Mouse (Mus musculus) adrenal gland, postnatal 0 days (tissue): ENCODE data around the gene Glmp. TPM values are rescaled to one million over a fixed set of nuclear protein-coding genes. Genes with fewer than 3 reads are reported as not detected.

Source experiments
- polyA plus RNA-seq: library from polyadenylated mRNA; unstranded; fragments of >200 nt; fragmentation: Nextera tagmentation; extraction: Ambion mirVana; gene quantifications from 2 replicates; pipeline ENCODE4 v1.2.1, GENCODE M21; 2015

Glmp gene
- polyA plus RNA-seq: 174 and 296 TPM in 2 replicates

DNA sequence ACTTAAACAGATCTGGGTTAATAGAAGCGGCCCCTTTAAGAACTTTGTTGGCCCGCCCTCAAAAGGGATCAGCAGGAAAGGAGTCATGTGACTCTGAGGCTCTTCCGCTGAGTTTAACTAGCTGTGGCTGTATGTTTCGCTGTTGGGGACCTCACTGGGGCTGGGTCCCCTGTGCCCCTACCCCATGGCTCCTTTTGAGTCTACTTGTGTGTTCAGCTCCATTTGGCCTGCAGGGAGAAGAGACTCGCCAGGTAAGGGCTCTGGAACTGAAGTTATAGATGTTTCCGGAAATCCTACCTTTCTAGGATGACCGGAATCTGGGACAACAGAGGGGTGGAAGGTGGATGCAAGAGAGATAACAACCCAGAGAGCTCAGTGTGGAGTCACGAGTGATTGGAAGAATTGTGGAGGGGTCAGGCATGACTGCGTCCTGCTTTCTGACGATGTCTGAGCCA lies at the start of gene Glmp:
Gene Glmp, plus strand, starts transcription at position 73 of the 455 bp plus-strand sequence.

GRCm38 (mm10) chr3:88287110-88287509 lies 37.7 kb upstream of the Glmp start, which contains the start of gene Gm38392:
Gene Gm38392 (minus strand): TSS chr3:88287210.

DNA sequence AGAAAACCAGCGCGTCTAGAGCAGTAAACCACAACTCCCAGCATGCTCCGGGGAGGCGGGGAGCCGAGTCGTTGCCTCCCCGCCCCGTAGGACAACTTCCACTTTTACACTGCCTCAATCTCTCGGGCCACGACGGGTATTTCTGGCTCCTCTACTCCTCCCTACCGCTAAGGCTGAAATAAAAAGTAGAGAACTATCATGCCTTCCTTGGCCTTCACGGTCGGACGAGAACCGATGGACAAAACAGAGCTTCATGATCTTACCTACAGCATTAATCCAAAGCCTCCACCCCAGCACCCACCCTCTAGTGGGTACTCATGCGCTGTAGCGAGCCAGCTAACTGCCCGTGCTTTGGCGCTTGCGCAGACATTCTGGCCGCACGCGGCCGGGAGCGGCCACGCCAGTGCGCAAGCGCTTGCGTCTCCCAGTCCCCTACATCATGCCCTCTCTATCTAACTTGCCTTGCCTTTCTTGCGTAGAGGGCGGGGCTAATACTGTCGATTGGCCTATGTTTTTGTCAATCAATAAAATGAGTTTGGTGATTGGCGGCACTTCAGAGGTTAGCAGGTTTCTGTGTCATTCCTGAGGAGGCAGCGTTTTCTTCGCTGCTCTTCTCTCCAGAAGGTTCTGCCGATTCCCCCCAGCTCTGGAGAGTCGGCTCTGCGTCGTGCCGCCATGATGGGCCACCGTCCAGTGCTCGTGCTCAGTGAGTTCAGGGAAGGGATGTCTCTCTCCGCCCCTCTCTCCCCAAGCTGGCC lies 28.1 kb upstream of the Glmp start, which contains the start of the genes Tsacc and Cct3:
Gene Tsacc, minus strand, starts transcription at position 439 of the 758 bp plus-strand sequence.
Gene Cct3, plus strand, starts transcription at position 556 of the 758 bp plus-strand sequence.

DNA sequence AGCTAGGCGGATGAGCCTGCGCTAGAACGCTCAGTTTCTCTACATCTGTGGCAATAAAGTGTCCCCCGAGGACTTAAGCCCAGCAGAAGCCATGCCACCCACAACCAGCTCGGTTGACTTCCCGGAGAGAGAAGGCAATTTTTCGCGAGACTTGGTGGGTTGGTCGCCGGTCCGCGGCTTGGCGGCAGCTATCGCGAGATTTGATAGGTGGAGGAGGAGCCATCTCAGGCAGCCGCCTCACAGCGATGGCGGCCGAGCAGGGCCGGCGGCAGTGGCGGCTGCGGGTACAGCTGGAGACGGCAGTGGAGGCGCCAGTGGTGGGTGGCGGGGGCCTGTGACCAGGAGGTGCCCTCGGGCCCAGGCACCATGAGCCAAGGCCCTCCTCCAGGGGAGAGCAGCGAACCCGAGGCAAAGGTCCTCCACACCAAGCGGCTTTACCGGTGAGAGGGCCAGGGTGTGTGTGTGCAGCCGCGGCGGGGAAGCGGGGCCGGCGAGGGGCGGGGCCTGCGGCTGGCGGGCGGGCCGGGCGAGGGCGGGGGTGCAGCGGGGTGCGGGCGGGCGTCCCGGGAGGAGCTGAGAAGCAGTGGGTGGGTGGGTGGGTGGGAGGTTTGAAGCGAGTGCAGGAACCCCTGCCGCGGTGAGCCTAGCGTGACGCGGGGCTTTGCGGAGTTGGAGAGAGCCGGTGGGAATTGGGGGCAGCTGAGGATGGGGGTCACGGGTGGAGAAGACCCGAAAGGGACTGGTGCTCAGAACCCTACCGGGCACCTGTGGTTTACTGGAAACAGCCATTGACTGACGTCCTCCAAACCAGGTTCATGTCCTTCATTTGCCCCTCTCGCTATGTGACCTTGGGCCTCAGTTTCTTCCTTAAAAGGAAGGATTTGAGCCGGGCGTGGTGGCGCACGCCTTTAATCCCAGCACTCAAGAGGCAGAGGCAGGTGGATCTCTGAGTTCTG lies 11.5 kb downstream of the Glmp start, which contains the start of the genes Tmem79 and Smg5:
Gene Tmem79, minus strand, starts transcription at position 91 of the 956 bp plus-strand sequence.
Gene Smg5, plus strand, starts transcription at position 203 of the 956 bp plus-strand sequence.

DNA sequence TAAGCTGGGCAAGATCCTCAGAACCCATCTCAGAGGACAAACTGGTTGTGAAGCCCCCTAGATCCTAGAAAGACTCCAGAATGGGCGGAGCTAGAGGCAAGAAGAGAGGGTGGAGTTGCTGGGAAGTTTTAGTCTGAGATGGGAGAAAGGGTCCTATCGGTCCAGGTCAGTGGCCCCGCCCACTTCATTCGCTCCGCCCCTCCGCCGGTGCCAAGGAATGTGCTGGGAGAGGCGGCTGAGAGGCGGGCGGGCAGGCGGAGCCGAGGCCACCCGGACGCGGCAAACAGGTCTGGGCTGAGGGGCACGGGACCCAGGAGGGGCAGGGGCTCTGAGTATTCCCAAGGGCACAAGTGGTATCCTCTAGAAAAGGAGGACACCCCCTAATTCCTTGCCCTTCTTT lies 39.5 kb downstream of the Glmp start, which contains the start of gene Paqr6:
Gene Paqr6, plus strand, starts transcription at position 248 of the 400 bp plus-strand sequence.

GRCm38 (mm10) chr3:88372643-88373042 lies 47.8 kb downstream of the Glmp start, which contains the start of gene Bglap3:
Gene Bglap3 (minus strand): TSS chr3:88372743.

GRCm38 (mm10) chr3:88378599-88378998 lies 53.8 kb downstream of the Glmp start, which contains the start of gene Bglap2:
Gene Bglap2 (minus strand): TSS chr3:88378699.

Other genes with a start within 250 kb of the Glmp start
- not detected in 2 replicates for gene Ttc24, start 246.7 kb upstream of the Glmp start, polyA plus RNA-seq
- 3.7 and 3.8 TPM in 2 replicates for gene Iqgap3, start 243.1 kb upstream of the Glmp start, polyA plus RNA-seq
- 16.6 and 22.4 TPM in 2 replicates for gene Mef2d, start 182.7 kb upstream of the Glmp start, polyA plus RNA-seq
- gene Rhbg, start 70.3 kb upstream of the Glmp start, polyA plus RNA-seq: 0.44 and 0.46 TPM in 2 replicates
- 0.19 and 0.44 TPM in 2 replicates for gene Gm38392, start 37.8 kb upstream of the Glmp start, polyA plus RNA-seq
- gene Tsacc, start 28.0 kb upstream of the Glmp start, polyA plus RNA-seq: 28.9 and 48.6 TPM in 2 replicates
- gene Cct3, start 27.9 kb upstream of the Glmp start, polyA plus RNA-seq: 229 and 265 TPM in 2 replicates
- gene Tmem79, start 11.1 kb downstream of the Glmp start, polyA plus RNA-seq: 2.1 and 2.2 TPM in 2 replicates
- gene Smg5, start 11.2 kb downstream of the Glmp start, polyA plus RNA-seq: 15.7 and 22.3 TPM in 2 replicates
- 24.2 and 53.0 TPM in 2 replicates for gene Paqr6, start 39.6 kb downstream of the Glmp start, polyA plus RNA-seq
- 0.55 TPM in 1 of 2 replicates, not detected in the other for gene Bglap3, start 47.7 kb downstream of the Glmp start, polyA plus RNA-seq
- not detected in 2 replicates for gene Bglap2, start 53.7 kb downstream of the Glmp start, polyA plus RNA-seq
- gene Bglap, start 59.4 kb downstream of the Glmp start, polyA plus RNA-seq: 0.59 and 0.93 TPM in 2 replicates
- gene Pmf1, start 85.3 kb downstream of the Glmp start, polyA plus RNA-seq: 46.1 and 61.3 TPM in 2 replicates
- gene Slc25a44, start 100.1 kb downstream of the Glmp start, polyA plus RNA-seq: 12.5 and 15.6 TPM in 2 replicates
- 4.1 and 5.2 TPM in 2 replicates for gene Sema4a, start 136.2 kb downstream of the Glmp start, polyA plus RNA-seq
- 128 and 130 TPM in 2 replicates for gene Lmna, start 184.9 kb downstream of the Glmp start, polyA plus RNA-seq
- 2.7 and 3.6 TPM in 2 replicates for gene Mex3a, start 207.4 kb downstream of the Glmp start, polyA plus RNA-seq
- 0.58 and 0.88 TPM in 2 replicates for gene Rab25, start 223.3 kb downstream of the Glmp start, polyA plus RNA-seq
- gene Lamtor2, start 228.1 kb downstream of the Glmp start, polyA plus RNA-seq: 141 and 169 TPM in 2 replicates
- 19.2 and 23.5 TPM in 2 replicates for gene Ubqln4, start 228.7 kb downstream of the Glmp start, polyA plus RNA-seq